Mouse (Mus musculus) MEL (cell line): Measurements from ENCODE around the gene Fbln2.

Experiments used
- CTCF ChIP-seq, 3 experiments: IDR thresholded peaks in 2 of 3; conservative IDR thresholded peaks in 1 of 3; 2 replicates each; pipeline ENCODE4 v1.5.1; 2011 to 2012; ENCODE audit warnings: low read length in 3 of 3, low read depth in 2 of 3, mild to moderate bottlenecking in 2 of 3, improper control_type of control experiment in 1 of 3, inconsistent platforms in 1 of 3, mixed read lengths in 1 of 3, moderate library complexity in 1 of 3; ENCODE audit not compliant: control insufficient read depth in 1 of 3, insufficient read depth in 1 of 3, poor library complexity in 1 of 3, severe bottlenecking in 1 of 3
- ELF1 ChIP-seq: IDR thresholded peaks from 2 replicates; pipeline ENCODE4 v1.6.1; 2014; ENCODE audit warnings: low read depth, mild to moderate bottlenecking, inconsistent platforms, low read length, improper control_type of control experiment, moderate library complexity
- EP300 ChIP-seq, 2 experiments: IDR thresholded peaks; 2 replicates each; pipeline ENCODE4 v1.6.1; 2011; ENCODE audit warnings: improper control_type of control experiment in 2 of 2, low read length in 2 of 2, low read depth in 1 of 2, mild to moderate bottlenecking in 1 of 2
- GATA1 ChIP-seq: IDR thresholded peaks from 2 replicates; pipeline ENCODE4 v1.6.1; 2011; ENCODE audit warnings: low read depth, low read length, improper control_type of control experiment
- HCFC1 ChIP-seq: IDR thresholded peaks from 2 replicates; pipeline ENCODE4 v1.6.1; 2012; ENCODE audit warnings: low read depth, mild to moderate bottlenecking, inconsistent platforms, low read length, improper control_type of control experiment, moderate library complexity
- MAX ChIP-seq: IDR thresholded peaks from 2 replicates; pipeline ENCODE4 v1.6.1; 2011; ENCODE audit warnings: low read length, improper control_type of control experiment
- POLR2A ChIP-seq, 2 experiments: IDR thresholded peaks; 2 replicates each; pipeline ENCODE4 v1.6.1; 2011 to 2012; ENCODE audit warnings: low read length in 2 of 2, mild to moderate bottlenecking in 2 of 2, control low read depth in 1 of 2, improper control_type of control experiment in 1 of 2, low read depth in 1 of 2, moderate library complexity in 1 of 2; ENCODE audit not compliant: control insufficient read depth in 1 of 2, insufficient read depth in 1 of 2, poor library complexity in 1 of 2
- POLR2AphosphoS5 ChIP-seq: IDR thresholded peaks from 2 replicates; pipeline ENCODE4 v1.6.1; 2012; ENCODE audit warnings: low read depth, borderline replicate concordance, mild to moderate bottlenecking, inconsistent platforms, low read length, moderate library complexity, mixed read lengths
- RCOR1 ChIP-seq: IDR thresholded peaks from 2 replicates; pipeline ENCODE4 v1.6.1; 2012; ENCODE audit warnings: low read depth, mild to moderate bottlenecking, inconsistent platforms, low read length, improper control_type of control experiment
- SMC3 ChIP-seq: IDR thresholded peaks from 2 replicates; pipeline ENCODE4 v1.6.1; 2011; ENCODE audit warnings: low read depth, low read length, improper control_type of control experiment
- TBP ChIP-seq: IDR thresholded peaks from 2 replicates; pipeline ENCODE4 v1.8.0; 2011; ENCODE audit warnings: low read depth, low read length, improper control_type of control experiment
- USF1 ChIP-seq: IDR thresholded peaks from 2 replicates; pipeline ENCODE4 v1.6.1; 2014; ENCODE audit warnings: low read depth, mild to moderate bottlenecking, inconsistent platforms, low read length, improper control_type of control experiment, moderate library complexity
- USF2 ChIP-seq, 2 experiments: IDR thresholded peaks; 2 replicates each; pipeline ENCODE4 v1.6.1; 2011 to 2012; ENCODE audit warnings: improper control_type of control experiment in 2 of 2, low read length in 2 of 2, borderline replicate concordance in 1 of 2, inconsistent platforms in 1 of 2, low read depth in 1 of 2, mild to moderate bottlenecking in 1 of 2; ENCODE audit not compliant: insufficient read depth in 1 of 2
- ZKSCAN1 ChIP-seq: IDR thresholded peaks from 2 replicates; pipeline ENCODE4 v1.6.1; 2012; ENCODE audit warnings: low read depth, mild to moderate bottlenecking, inconsistent platforms, low read length, improper control_type of control experiment, moderate library complexity

DNA sequence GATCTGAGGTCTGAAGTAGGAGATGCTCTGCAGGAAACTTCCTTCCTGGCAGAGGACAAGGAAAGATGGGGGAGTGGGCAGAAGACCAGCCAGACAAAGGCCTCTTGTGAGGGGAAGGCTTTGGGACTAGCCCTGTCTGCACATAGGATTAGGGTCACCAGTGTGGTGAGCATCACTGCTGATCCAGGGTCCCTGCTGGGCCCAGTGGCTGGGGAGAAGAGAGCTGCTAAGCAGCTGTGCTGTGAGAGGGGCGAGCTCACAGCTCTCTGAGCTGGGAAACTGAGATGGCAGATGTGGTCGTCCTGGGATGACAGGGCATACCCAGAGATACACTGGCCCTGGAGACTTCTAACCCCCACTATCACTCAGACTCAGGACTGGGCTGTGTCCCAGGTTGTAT is 20.8 kb upstream of the Fbln2 start:
- no peak for TF ChIP-seq CTCF (IDR thresholded peaks at IDR 0.05 in 2 of 3, conservative IDR thresholded peaks at IDR 0.05 in 1 of 3; ENCODE audit: control insufficient read depth in 1 of 3, insufficient read depth in 1 of 3, low read depth in 2 of 3, low read length in 3 of 3, poor library complexity in 1 of 3, severe bottlenecking in 1 of 3)
- no peak for TF ChIP-seq ZKSCAN1
- TF ChIP-seq GATA1: no peak
- no peak for TF ChIP-seq SMC3
- no peak for TF ChIP-seq EP300 (IDR thresholded peaks at IDR 0.05; ENCODE audit: low read depth in 1 of 2, low read length in 2 of 2)
- TF ChIP-seq HCFC1: no peak
- TF ChIP-seq USF1: no peak
- TF ChIP-seq RCOR1: no peak
- TF ChIP-seq MAX: no peak
- no peak for TF ChIP-seq ELF1
- TF ChIP-seq POLR2A (IDR thresholded peaks at IDR 0.05; ENCODE audit: control insufficient read depth in 1 of 2, insufficient read depth in 1 of 2, low read depth in 1 of 2, low read length in 2 of 2, poor library complexity in 1 of 2): no peak
- TF ChIP-seq USF2 (IDR thresholded peaks at IDR 0.05; ENCODE audit: borderline replicate concordance in 1 of 2, insufficient read depth in 1 of 2, low read depth in 1 of 2, low read length in 2 of 2): no peak
- no peak for TF ChIP-seq POLR2AphosphoS5
- no peak for TF ChIP-seq TBP
